Mouse (Mus musculus) cortical plate, adult 2 months (tissue): Measurements from ENCODE around the gene Copz1.
"Not testable (repeated sequence)": the region's sequence is repeated elsewhere in the genome, so short reads cannot be mapped to it uniquely, and the experiment has no call there.

ENCODE experiments used
- CTCF ChIP-seq: fragments of 200-500 bp; IDR thresholded peaks from 2 replicates; pipeline ENCODE4 v1.5.1; 2011; ENCODE audit warnings: mild to moderate bottlenecking, control low read depth, low read length; ENCODE audit not compliant: insufficient read depth; ENCODE audit errors: extremely low read depth
- POLR2A ChIP-seq: fragments of 200-500 bp; IDR thresholded peaks from 2 replicates; pipeline ENCODE4 v1.6.1; 2011; ENCODE audit warnings: mild to moderate bottlenecking, low read length, control low read depth; ENCODE audit not compliant: insufficient read depth; ENCODE audit errors: extremely low read depth

- TF ChIP-seq CTCF, POLR2A: not testable (repeated sequence)
These were observed 3.4 kb downstream of the Copz1 start for GRCm38 (mm10) chr15:103275943-103276342.
